Mouse (Mus musculus): ENCODE results near the gene Haus2. TPM values are rescaled to one million over a fixed set of nuclear protein-coding genes. Genes with fewer than 3 reads are reported as not detected.
"Not testable (repeated sequence)": the region's sequence is repeated elsewhere in the genome, so short reads cannot be mapped to it uniquely, and the experiment has no call there.

Gene Haus2
- 3.7 and 6.8 TPM in 2 replicates for polyA plus RNA-seq (2011; ENCODE audit: insufficient read depth, insufficient read length, low replicate concordance, missing spikeins)

GRCm38 (mm10) chr2:120608830-120609723 is at the start of gene Haus2, which contains the start of gene Lrrc57:
Gene Haus2, plus strand, starts transcription at chr2:120609383.
Gene Lrrc57, minus strand, starts transcription at chr2:120609520.
- TF ChIP-seq POLR2A (IDR thresholded peaks at IDR 0.05; ENCODE audit: borderline replicate concordance, control insufficient read depth, low read depth, low read length) (peak; percentile 85; the same call in 1 of the 2 replicates), CTCF (IDR thresholded peaks at IDR 0.05; ENCODE audit: control insufficient read depth, insufficient read depth, low read length) (no peak)
- WGBS = under 1% methylated on average over 52 of the region's 52 CpGs
- H3K4me3 ChIP-seq (replicated peaks; ENCODE audit: control insufficient read depth, low read depth, low read length) = peak within 1 kb of the TSS; percentile 96
- no peaks in the 10 kb centered on the region; the same call in 1 of the 2 replicates for H3K4me1 ChIP-seq (ENCODE audit: control insufficient read depth, insufficient read depth, low read length)
- H3K27ac ChIP-seq (ENCODE audit: control insufficient read depth, insufficient read depth, low read depth, low read length, poor library complexity) = peak within 1 kb of the TSS; percentile 90

- TF ChIP-seq CTCF (IDR thresholded peaks at IDR 0.05; ENCODE audit: control insufficient read depth, insufficient read depth, low read length) (no peak), POLR2A (IDR thresholded peaks at IDR 0.05; ENCODE audit: borderline replicate concordance, control insufficient read depth, low read depth, low read length) (no peak)
- Histone ChIP-seq H3K27ac (ENCODE audit: control insufficient read depth, insufficient read depth, low read depth, low read length, poor library complexity) (no peak overlapping the region), H3K4me3 (replicated peaks; ENCODE audit: control insufficient read depth, low read depth, low read length) (no peak overlapping the region), H3K4me1 (ENCODE audit: control insufficient read depth, insufficient read depth, low read length) (no peaks in the 10 kb centered on the region; the same call in 1 of the 2 replicates)
- 84% methylated on average over 1 of the region's 1 CpGs for WGBS
Observed at GRCm38 (mm10) chr2:120561524-120561923, 47.7 kb upstream of the Haus2 start.

- Histone ChIP-seq H3K4me1 (ENCODE audit: control insufficient read depth, insufficient read depth, low read length) (no peaks in the 10 kb centered on the region; the same call in 1 of the 2 replicates), H3K4me3 (replicated peaks; ENCODE audit: control insufficient read depth, low read depth, low read length) (peak overlapping the region; percentile 88), H3K27ac (ENCODE audit: control insufficient read depth, insufficient read depth, low read depth, low read length, poor library complexity) (no peak overlapping the region; the same call in 1 of the 2 replicates)
- TF ChIP-seq CTCF (IDR thresholded peaks at IDR 0.05; ENCODE audit: control insufficient read depth, insufficient read depth, low read length) (no peak), POLR2A (IDR thresholded peaks at IDR 0.05; ENCODE audit: borderline replicate concordance, control insufficient read depth, low read depth, low read length) (no peak)
- WGBS = 7% methylated on average over 9 of the region's 9 CpGs
Observed at GRCm38 (mm10) chr2:120562859-120563234, 46.3 kb upstream of the Haus2 start.

GRCm38 (mm10) chr2:120563235-120563990 is 45.8 kb upstream of the Haus2 start, which contains the start of gene Zfp106:
Gene Zfp106, minus strand, starts transcription at chr2:120563843.
- Histone ChIP-seq H3K27ac (ENCODE audit: control insufficient read depth, insufficient read depth, low read depth, low read length, poor library complexity) (peak within 1 kb of the TSS; percentile 82), H3K4me1 (ENCODE audit: control insufficient read depth, insufficient read depth, low read length) (no peaks in the 10 kb centered on the region; the same call in 1 of the 2 replicates)

GRCm38 (mm10) chr2:120564548-120565188 is 44.5 kb upstream of the Haus2 start:
- not testable (repeated sequence) for H3K27ac ChIP-seq (ENCODE audit: control insufficient read depth, insufficient read depth, low read depth, low read length, poor library complexity); H3K4me1 ChIP-seq (ENCODE audit: control insufficient read depth, insufficient read depth, low read length); H3K4me3 ChIP-seq (replicated peaks; ENCODE audit: control insufficient read depth, low read depth, low read length)
- WGBS = 63% methylated on average over 4 of the region's 4 CpGs

More at GRCm38 (mm10) chr2:120563235-120563990, 45.8 kb upstream of the Haus2 start, which contains the start of gene Zfp106:
- peak within 1 kb of the TSS; percentile 88 for H3K4me3 ChIP-seq (replicated peaks; ENCODE audit: control insufficient read depth, low read depth, low read length)
- TF ChIP-seq CTCF (IDR thresholded peaks at IDR 0.05; ENCODE audit: control insufficient read depth, insufficient read depth, low read length) = no peak
- TF ChIP-seq POLR2A (IDR thresholded peaks at IDR 0.05; ENCODE audit: borderline replicate concordance, control insufficient read depth, low read depth, low read length) = peak; percentile 46; the same call in 1 of the 2 replicates
- under 1% methylated on average over 50 of the region's 50 CpGs for WGBS

GRCm38 (mm10) chr2:120565363-120565762 is 43.8 kb upstream of the Haus2 start:
- 9% methylated on average over 2 of the region's 2 CpGs for WGBS
- Histone ChIP-seq H3K27ac (ENCODE audit: control insufficient read depth, insufficient read depth, low read depth, low read length, poor library complexity) (no peak overlapping the region), H3K4me1 (ENCODE audit: control insufficient read depth, insufficient read depth, low read length) (no peaks in the 10 kb centered on the region; the same call in 1 of the 2 replicates), H3K4me3 (replicated peaks; ENCODE audit: control insufficient read depth, low read depth, low read length) (no peak overlapping the region)
- TF ChIP-seq POLR2A (IDR thresholded peaks at IDR 0.05; ENCODE audit: borderline replicate concordance, control insufficient read depth, low read depth, low read length) = no peak
- no peak for TF ChIP-seq CTCF (IDR thresholded peaks at IDR 0.05; ENCODE audit: control insufficient read depth, insufficient read depth, low read length)

GRCm38 (mm10) chr2:120566886-120567797 is 42.0 kb upstream of the Haus2 start, which contains the start of gene Snap23:
Gene Snap23, plus strand, starts transcription at chr2:120567671.
- H3K4me3 ChIP-seq (replicated peaks; ENCODE audit: control insufficient read depth, low read depth, low read length) = peak within 1 kb of the TSS; percentile 99
- H3K4me1 ChIP-seq (ENCODE audit: control insufficient read depth, insufficient read depth, low read length) = peaks cover 2% of the 10 kb centered on the region; the same call in 1 of the 2 replicates
- no peak for TF ChIP-seq CTCF (IDR thresholded peaks at IDR 0.05; ENCODE audit: control insufficient read depth, insufficient read depth, low read length)
- TF ChIP-seq POLR2A (IDR thresholded peaks at IDR 0.05; ENCODE audit: borderline replicate concordance, control insufficient read depth, low read depth, low read length) = peak; percentile 67; the same call in 1 of the 2 replicates
- 2% methylated on average over 42 of the region's 42 CpGs for WGBS
- H3K27ac ChIP-seq (ENCODE audit: control insufficient read depth, insufficient read depth, low read depth, low read length, poor library complexity) = peak within 1 kb of the TSS; percentile 95
